Comparison of ENCODE assay signal across 8 mouse cellular contexts in genomic region chr13:29746501-29747346, GRCm38 (mm10).
DNase-seq lines count a peak whose midpoint lies in the region; ATAC-seq lines count a peak whose summit lies in the region.

No protein-coding gene starts in this region.

- H3K9ac ChIP-seq in hindbrain, embryonic 12.5 days, result no peak overlapping the region
- H3K9ac ChIP-seq in limb, embryonic 11.5 days (ENCODE audit: low read length), result no peak overlapping the region

- peak overlapping the region; percentile 44 for H3K27ac ChIP-seq in hindbrain, embryonic 12.5 days
- H3K27ac ChIP-seq in hindbrain, embryonic 10.5 days, result no peak overlapping the region
- peak overlapping the region; percentile 62 for H3K27ac ChIP-seq in limb, embryonic 11.5 days (replicated peaks; ENCODE audit: low read depth, low read length)

- H3K4me1 ChIP-seq in hindbrain, embryonic 12.5 days, result peaks cover 9% of the 10 kb centered on the region; the same call in 1 of the 2 replicates
- no peaks in the 10 kb centered on the region for H3K4me1 ChIP-seq in hindbrain, embryonic 10.5 days (replicated peaks)
- H3K4me1 ChIP-seq in limb, embryonic 11.5 days (ENCODE audit: control insufficient read depth, insufficient read depth, low read length), result peaks cover 17% of the 10 kb centered on the region

- DNase-seq in hindbrain, embryonic 10.5 days (ENCODE audit: low spot score), result no peak
- peak; percentile 45 for DNase-seq in Muller cell, postnatal 12 days (ENCODE audit: inconsistent ontology term)
- peak; percentile 36 for DNase-seq in fibroblast of lung, adult 2 months (ENCODE audit: low read depth)
- peak; percentile 45 for DNase-seq in limb, embryonic 11.5 days (ENCODE audit: low spot score)
- no peak for DNase-seq in yolk sac, embryonic 10.5 days (ENCODE audit: low spot score)
- no peak for DNase-seq in frontal cortex, postnatal 36 days (ENCODE audit: low spot score in 2 of 2)
- DNase-seq in kidney, postnatal 25 days, result no peak

- no peaks in the 10 kb centered on the region for H3K36me3 ChIP-seq in hindbrain, embryonic 12.5 days
- H3K36me3 ChIP-seq in hindbrain, embryonic 10.5 days, result no peaks in the 10 kb centered on the region
- H3K36me3 ChIP-seq in limb, embryonic 11.5 days (ENCODE audit: control insufficient read depth, insufficient read depth, low read length), result no peaks in the 10 kb centered on the region

- no peaks in the 10 kb centered on the region for H3K9me3 ChIP-seq in hindbrain, embryonic 12.5 days (replicated peaks)
- H3K9me3 ChIP-seq in hindbrain, embryonic 10.5 days, result no peaks in the 10 kb centered on the region
- H3K9me3 ChIP-seq in limb, embryonic 11.5 days (ENCODE audit: control insufficient read depth, low read length), result no peaks in the 10 kb centered on the region

- H3K4me2 ChIP-seq in hindbrain, embryonic 12.5 days (replicated peaks), result no peak overlapping the region
- no peak overlapping the region for H3K4me2 ChIP-seq in limb, embryonic 11.5 days (ENCODE audit: low read depth, severe bottlenecking)

- 59% methylated on average over 9 of the region's 9 CpGs for WGBS in hindbrain, embryonic 12.5 days
- 77% methylated on average over 9 of the region's 9 CpGs for WGBS in hindbrain, embryonic 10.5 days
- WGBS in limb, embryonic 11.5 days, result 41% methylated on average over 9 of the region's 9 CpGs

- no peaks in the 10 kb centered on the region for H3K27me3 ChIP-seq in hindbrain, embryonic 12.5 days
- no peaks in the 10 kb centered on the region for H3K27me3 ChIP-seq in hindbrain, embryonic 10.5 days (ENCODE audit: insufficient read depth, poor library complexity, severe bottlenecking)
- no peaks in the 10 kb centered on the region for H3K27me3 ChIP-seq in limb, embryonic 11.5 days (ENCODE audit: control insufficient read depth, insufficient read depth, low read length)

- no peak for ATAC-seq in hindbrain, embryonic 12.5 days (ENCODE audit: low FRiP score)
- peak; percentile 21; the same call in 1 of the 2 replicates for ATAC-seq in limb, embryonic 11.5 days (ENCODE audit: insufficient number of reproducible peaks, low FRiP score, low TSS enrichment, low read depth)

- no peak overlapping the region for H3K4me3 ChIP-seq in hindbrain, embryonic 12.5 days
- H3K4me3 ChIP-seq in hindbrain, embryonic 10.5 days, result no peak overlapping the region
- H3K4me3 ChIP-seq in limb, embryonic 11.5 days (ENCODE audit: low read depth, low read length), result no peak overlapping the region

Comparison
In these comparisons a context has a peak if more than half of its experiments do, and no peak if none do; other contexts are left out.
1. DNase-seq: peak in Muller cell, postnatal 12 days (single experiment), fibroblast of lung, adult 2 months (single experiment) and limb, embryonic 11.5 days (single experiment); none in hindbrain, embryonic 10.5 days (single experiment), yolk sac, embryonic 10.5 days (single experiment), frontal cortex, postnatal 36 days (0 of 2) and kidney, postnatal 25 days (0 of 2).